Mouse (Mus musculus) neural tube, embryonic 13.5 days (tissue): Measurements from ENCODE around the gene Snx29. TPM values are rescaled to one million over a fixed set of nuclear protein-coding genes. Genes with fewer than 3 reads are reported as not detected.
"Not testable (repeated sequence)": the region's sequence is repeated elsewhere in the genome, so short reads cannot be mapped to it uniquely, and the experiment has no call there.

Experiments used
- ATAC-seq: fragments of 200-750 bp; cut with Nextera tagmentation; 2 replicates; pipeline ENCODE4 v1.8.0; 2017; ENCODE audit warnings: low read depth, mild to moderate bottlenecking, moderate TSS enrichment, moderate library complexity
- H3K27ac ChIP-seq: fragments of 300-500 bp; sonication (generic); replicated peaks from 2 replicates; pipeline ENCODE4 v1.5.1; 2015; ENCODE audit warnings: moderate library complexity, mild to moderate bottlenecking, inconsistent platforms
- H3K27me3 ChIP-seq: fragments of 300-500 bp; sonication (generic); 2 replicates; pipeline ENCODE4 v1.6.1; 2015; ENCODE audit warnings: mild to moderate bottlenecking, inconsistent platforms
- H3K36me3 ChIP-seq: fragments of 300-500 bp; sonication (generic); 2 replicates; pipeline ENCODE4 v1.6.1; 2015; ENCODE audit warnings: mild to moderate bottlenecking, inconsistent platforms
- H3K4me1 ChIP-seq: fragments of 300-500 bp; sonication (generic); replicated peaks from 2 replicates; pipeline ENCODE4 v1.6.1; 2015; ENCODE audit warnings: inconsistent platforms
- H3K4me2 ChIP-seq: fragments of 300-500 bp; sonication (generic); 2 replicates; pipeline ENCODE4 v1.6.1; 2015; ENCODE audit warnings: inconsistent platforms, mild to moderate bottlenecking, moderate library complexity
- H3K4me3 ChIP-seq: fragments of 300-500 bp; sonication (generic); 2 replicates; pipeline ENCODE4 v1.5.1; 2015; ENCODE audit warnings: mild to moderate bottlenecking, inconsistent platforms
- H3K9ac ChIP-seq: fragments of 300-500 bp; sonication (generic); 2 replicates; pipeline ENCODE4 v1.6.1; 2015; ENCODE audit warnings: moderate library complexity, mild to moderate bottlenecking, inconsistent platforms
- H3K9me3 ChIP-seq: fragments of 300-500 bp; sonication (generic); 2 replicates; pipeline ENCODE4 v1.6.1; 2016; ENCODE audit warnings: inconsistent platforms
- WGBS: fragments of 180-500 bp; shearing (Covaris S2); methylation state at CpG from one replicate; pipeline ENCODE4 v1.1.7; 2015; 5-methylcytosine and 5-hydroxymethylcytosine counted together
- polyA plus RNA-seq: library from polyadenylated mRNA; unstranded; fragments of >200 nt; fragmentation: Nextera tagmentation; extraction: Ambion mirVana; gene quantifications from 2 replicates; pipeline ENCODE4 v1.2.1, GENCODE M21; 2015

Snx29 gene
- 17.2 and 20.0 TPM in 2 replicates for polyA plus RNA-seq

DNA sequence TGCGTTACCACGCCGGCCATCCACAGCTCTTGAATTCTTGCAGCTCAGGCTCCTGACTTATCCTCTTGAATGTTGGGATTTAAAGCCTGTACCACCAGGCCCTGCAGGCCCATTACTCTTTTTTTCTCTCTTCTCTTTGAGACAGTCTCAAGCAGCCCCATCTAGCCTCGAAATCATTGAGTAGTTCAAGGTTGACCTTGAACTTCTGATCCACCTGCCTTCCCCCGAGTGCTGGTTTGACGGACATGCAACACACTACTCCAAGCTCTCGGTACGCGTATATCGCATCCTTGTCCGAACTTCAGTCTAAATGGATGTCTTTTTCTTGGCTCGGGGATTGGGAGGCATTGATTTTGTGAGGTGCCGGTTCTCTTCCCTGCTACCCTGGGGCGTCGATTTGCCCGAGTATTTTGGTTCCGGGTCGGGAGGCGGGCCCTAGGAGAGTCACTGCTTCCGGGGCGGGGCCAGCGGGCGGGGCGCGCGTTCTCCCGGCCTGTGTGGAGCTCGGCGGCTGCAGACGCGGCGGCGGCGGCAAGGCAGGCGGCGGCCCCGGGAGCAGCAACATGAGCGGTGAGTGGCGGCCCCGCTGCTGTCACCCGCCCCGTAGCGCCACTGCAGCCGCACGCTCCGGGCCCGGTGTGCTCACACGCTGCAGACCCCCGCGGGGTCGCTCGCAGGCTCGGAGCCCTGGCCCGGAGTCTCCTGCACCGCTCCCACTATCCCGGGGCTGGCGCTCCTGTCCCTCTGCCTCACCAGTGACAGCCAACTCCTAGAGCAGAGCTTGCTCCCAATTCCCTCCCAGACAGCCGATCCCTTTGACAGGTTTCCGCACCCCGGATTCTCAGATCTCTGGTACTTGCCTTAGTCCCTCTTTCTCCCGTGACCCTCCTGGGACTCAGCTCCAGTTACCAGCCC is at the start of gene Snx29:
Gene Snx29 (plus strand): TSS at position 500 of the 915 bp plus-strand sequence.
- Histone ChIP-seq H3K9ac (peak within 1 kb of the TSS; percentile 89), H3K4me1 (peaks cover 15% of the 10 kb centered on the region), H3K4me3 (peak within 1 kb of the TSS; percentile 81), H3K9me3 (no peaks in the 10 kb centered on the region), H3K36me3 (no peaks in the 10 kb centered on the region), H3K27ac (peak within 1 kb of the TSS; percentile 92), H3K27me3 (no peaks in the 10 kb centered on the region), H3K4me2 (peak within 1 kb of the TSS; percentile 87)
- 5% methylated on average over 61 of the region's 61 CpGs for WGBS
- ATAC-seq, result peak; percentile 99

DNA sequence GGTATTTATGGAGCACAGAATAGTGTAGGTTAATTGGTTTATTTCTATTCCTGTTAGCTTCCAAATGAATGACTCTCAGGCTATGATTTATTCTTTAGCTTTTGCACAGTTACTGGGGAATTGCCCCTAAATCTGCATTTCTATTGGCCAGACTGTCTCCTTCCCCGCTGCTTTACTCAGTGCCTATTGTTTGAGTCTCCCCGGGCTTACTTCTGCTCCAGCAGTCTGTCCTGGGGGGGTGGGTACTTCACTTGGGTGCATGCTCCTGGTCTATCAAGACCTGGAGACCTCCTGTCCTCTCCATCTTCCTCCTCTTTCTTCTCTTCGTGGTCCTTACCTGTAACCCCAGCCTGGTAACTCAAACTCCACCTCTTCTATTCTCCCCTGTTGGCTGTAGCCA is 45.8 kb upstream of the Snx29 start:
- H3K4me3 ChIP-seq, result no peak overlapping the region
- H3K27ac ChIP-seq, result no peak overlapping the region
- no peaks in the 10 kb centered on the region for H3K36me3 ChIP-seq
- no peak for ATAC-seq
- no peak overlapping the region for H3K4me2 ChIP-seq
- H3K9ac ChIP-seq, result no peak overlapping the region
- 11% methylated on average over 3 of the region's 3 CpGs for WGBS
- H3K9me3 ChIP-seq, result no peaks in the 10 kb centered on the region
- H3K27me3 ChIP-seq, result no peaks in the 10 kb centered on the region
- no peaks in the 10 kb centered on the region for H3K4me1 ChIP-seq

- 79% methylated on average over 6 of the region's 6 CpGs for WGBS
- H3K9ac ChIP-seq, result no peak overlapping the region
- H3K36me3 ChIP-seq, result no peaks in the 10 kb centered on the region
- no peak for ATAC-seq
- H3K27me3 ChIP-seq, result no peaks in the 10 kb centered on the region
- no peak overlapping the region for H3K27ac ChIP-seq
- no peak overlapping the region for H3K4me2 ChIP-seq
- H3K4me1 ChIP-seq, result no peaks in the 10 kb centered on the region
- no peak overlapping the region for H3K4me3 ChIP-seq
- no peaks in the 10 kb centered on the region for H3K9me3 ChIP-seq
Measured at GRCm38 (mm10) chr16:11278778-11279177, 43.9 kb upstream of the Snx29 start.

- ATAC-seq, result no peak
Measured at GRCm38 (mm10) chr16:11282655-11283232, 40.0 kb upstream of the Snx29 start.

GRCm38 (mm10) chr16:11284881-11285280 is 37.8 kb upstream of the Snx29 start:
- 93% methylated on average over 2 of the region's 2 CpGs for WGBS
- ATAC-seq, result no peak
- H3K4me2 ChIP-seq, result no peak overlapping the region

More at GRCm38 (mm10) chr16:11282655-11283232, 40.0 kb upstream of the Snx29 start:
- Histone ChIP-seq H3K9me3 (no peaks in the 10 kb centered on the region), H3K36me3 (no peaks in the 10 kb centered on the region), H3K27ac (no peak overlapping the region), H3K4me2 (no peak overlapping the region), H3K4me3 (no peak overlapping the region), H3K9ac (no peak overlapping the region), H3K4me1 (no peaks in the 10 kb centered on the region), H3K27me3 (no peaks in the 10 kb centered on the region)
- 86% methylated on average over 5 of the region's 5 CpGs for WGBS

GRCm38 (mm10) chr16:11285949-11286348 is 36.8 kb upstream of the Snx29 start:
- no peaks in the 10 kb centered on the region for H3K36me3 ChIP-seq
- WGBS, result 90% methylated on average over 2 of the region's 2 CpGs
- no peak overlapping the region for H3K27ac ChIP-seq
- no peak overlapping the region for H3K4me2 ChIP-seq
- no peaks in the 10 kb centered on the region for H3K4me1 ChIP-seq
- H3K4me3 ChIP-seq, result no peak overlapping the region
- H3K9ac ChIP-seq, result no peak overlapping the region
- no peaks in the 10 kb centered on the region for H3K27me3 ChIP-seq
- 0 out of 2 replicates have a peak, but pooled peaks cover 4% of the 10 kb centered on the region for H3K9me3 ChIP-seq
- no peak for ATAC-seq

More at GRCm38 (mm10) chr16:11284881-11285280, 37.8 kb upstream of the Snx29 start:
- Histone ChIP-seq H3K9me3 (0 out of 2 replicates have a peak, but pooled peaks cover 4% of the 10 kb centered on the region), H3K9ac (no peak overlapping the region), H3K4me3 (no peak overlapping the region), H3K27ac (no peak overlapping the region), H3K27me3 (no peaks in the 10 kb centered on the region), H3K36me3 (no peaks in the 10 kb centered on the region), H3K4me1 (no peaks in the 10 kb centered on the region)

DNA sequence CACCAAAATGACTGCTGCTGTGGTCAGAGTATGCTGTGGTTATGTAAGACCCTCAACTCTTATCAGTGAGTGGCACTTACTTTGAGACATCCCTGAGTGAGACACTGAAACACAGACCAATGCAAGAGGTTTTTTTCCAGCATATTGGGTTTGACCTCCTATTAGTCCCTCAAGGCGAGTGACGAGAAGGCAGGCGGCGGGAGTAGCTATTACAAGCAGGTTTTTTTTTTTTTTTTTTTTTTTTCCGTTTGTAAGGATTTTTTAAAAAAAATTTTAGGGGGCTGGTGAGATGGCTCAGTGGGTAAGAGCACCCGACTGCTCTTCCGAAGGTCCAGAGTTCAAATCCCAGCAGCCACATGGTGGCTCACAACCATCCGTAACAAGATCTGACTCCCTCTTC is 33.8 kb upstream of the Snx29 start:
- not testable (repeated sequence) for H3K36me3 ChIP-seq, H3K4me1 ChIP-seq, H3K4me2 ChIP-seq, ATAC-seq, H3K27ac ChIP-seq, H3K27me3 ChIP-seq, H3K9me3 ChIP-seq, H3K9ac ChIP-seq, H3K4me3 ChIP-seq
- WGBS, result 92% methylated on average over 8 of the region's 8 CpGs

DNA sequence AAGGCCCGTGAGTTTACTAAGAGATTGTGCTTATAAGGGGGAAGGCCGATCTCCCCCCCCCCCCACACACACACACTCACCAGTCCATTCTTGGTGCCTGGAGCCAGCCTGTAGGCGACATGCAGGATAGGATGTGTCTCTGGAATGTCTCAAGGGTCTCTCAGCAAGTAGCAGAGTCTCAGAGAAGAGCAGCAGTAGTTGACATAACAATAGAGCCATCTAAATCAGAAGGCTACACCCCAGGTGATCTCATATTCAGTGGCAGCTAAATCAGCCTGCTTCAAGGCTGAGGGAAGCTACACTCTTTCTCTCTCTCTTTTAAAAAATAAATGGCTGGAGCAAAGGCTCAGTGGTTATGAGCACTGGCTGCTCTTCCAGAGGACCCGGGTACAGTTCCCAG is 27.1 kb upstream of the Snx29 start:
- 73% methylated on average over 4 of the region's 4 CpGs for WGBS

GRCm38 (mm10) chr16:11297700-11298099 is 25.0 kb upstream of the Snx29 start:
- H3K27ac ChIP-seq, H3K9ac ChIP-seq, ATAC-seq, H3K27me3 ChIP-seq, H3K36me3 ChIP-seq, H3K4me3 ChIP-seq, H3K4me2 ChIP-seq, H3K9me3 ChIP-seq, H3K4me1 ChIP-seq: not testable (repeated sequence)
- 88% methylated on average over 1 of the region's 1 CpGs for WGBS

More for the DNA sequence above, 27.1 kb upstream of the Snx29 start:
- H3K9ac ChIP-seq, H3K4me3 ChIP-seq, H3K9me3 ChIP-seq, H3K4me1 ChIP-seq, H3K36me3 ChIP-seq, H3K4me2 ChIP-seq, H3K27me3 ChIP-seq, ATAC-seq, H3K27ac ChIP-seq: not testable (repeated sequence)

- H3K9ac ChIP-seq, result no peak overlapping the region
- H3K4me1 ChIP-seq, result no peaks in the 10 kb centered on the region
- H3K27ac ChIP-seq, result no peak overlapping the region
- no peaks in the 10 kb centered on the region for H3K27me3 ChIP-seq
- H3K4me2 ChIP-seq, result no peak overlapping the region
- H3K9me3 ChIP-seq, result no peaks in the 10 kb centered on the region
- H3K4me3 ChIP-seq, result no peak overlapping the region
- no peak for ATAC-seq
- no peaks in the 10 kb centered on the region for H3K36me3 ChIP-seq
Measured at GRCm38 (mm10) chr16:11303741-11304140, 19.0 kb upstream of the Snx29 start.

DNA sequence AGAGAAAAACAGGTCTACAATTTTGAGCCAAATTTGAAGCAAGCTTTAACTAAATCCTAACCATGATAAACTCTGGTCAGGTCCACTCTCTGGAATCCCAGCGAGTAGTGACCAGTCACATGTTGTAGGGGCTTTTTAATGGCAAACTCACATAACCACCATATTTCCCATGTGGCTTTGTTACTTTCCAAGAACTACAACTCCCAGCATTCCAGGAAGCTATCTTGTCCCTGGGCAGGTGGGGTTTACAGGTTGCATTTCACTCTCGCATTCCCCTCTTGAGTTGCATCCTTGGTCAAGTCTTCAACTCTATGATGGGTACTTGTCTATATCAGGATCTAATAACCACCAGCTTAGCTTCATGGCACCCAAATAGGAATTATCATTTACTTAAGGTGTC is 17.2 kb upstream of the Snx29 start:
- no peak overlapping the region for H3K27ac ChIP-seq
- no peaks in the 10 kb centered on the region for H3K27me3 ChIP-seq
- H3K36me3 ChIP-seq, result no peaks in the 10 kb centered on the region
- H3K9ac ChIP-seq, result no peak overlapping the region
- 89% methylated on average over 2 of the region's 2 CpGs for WGBS
- H3K4me1 ChIP-seq, result no peaks in the 10 kb centered on the region
- H3K4me2 ChIP-seq, result no peak overlapping the region
- H3K4me3 ChIP-seq, result no peak overlapping the region
- no peak for ATAC-seq
- no peaks in the 10 kb centered on the region for H3K9me3 ChIP-seq

DNA sequence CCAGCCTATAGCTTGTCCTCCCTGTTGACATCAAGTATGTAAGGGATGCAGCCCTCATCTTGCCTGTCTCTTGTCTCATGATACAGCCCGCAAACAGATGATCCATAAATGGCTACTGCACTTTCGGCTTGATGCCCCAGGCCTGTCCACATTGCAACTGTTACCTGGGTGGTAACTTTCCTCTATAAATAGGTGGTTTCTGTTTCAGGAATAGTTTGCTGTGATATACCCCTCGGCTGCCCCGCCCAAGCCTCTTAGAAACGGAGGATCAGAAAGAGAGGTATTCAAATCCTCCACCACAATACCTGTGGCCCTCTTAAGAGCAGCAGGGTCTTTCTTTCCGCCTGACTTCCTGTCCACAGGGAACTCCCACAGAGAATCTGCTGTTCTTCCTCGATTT is 9.2 kb upstream of the Snx29 start, which contains the start of gene Tnfrsf17:
Gene Tnfrsf17 (plus strand): TSS at position 301 of the 400 bp plus-strand sequence.
- H3K9ac ChIP-seq, result no peak within 1 kb of the TSS
- H3K9me3 ChIP-seq, result no peaks in the 10 kb centered on the region
- H3K36me3 ChIP-seq, result no peaks in the 10 kb centered on the region
- no peaks in the 10 kb centered on the region for H3K4me1 ChIP-seq
- 73% methylated on average over 7 of the region's 7 CpGs for WGBS
- no peak within 1 kb of the TSS for H3K4me3 ChIP-seq
- H3K4me2 ChIP-seq, result no peak within 1 kb of the TSS
- H3K27ac ChIP-seq, result no peak within 1 kb of the TSS
- H3K27me3 ChIP-seq, result no peaks in the 10 kb centered on the region
- ATAC-seq, result no peak
